ENCODE assay signal across 9 mouse cellular contexts in the genomic region with DNA sequence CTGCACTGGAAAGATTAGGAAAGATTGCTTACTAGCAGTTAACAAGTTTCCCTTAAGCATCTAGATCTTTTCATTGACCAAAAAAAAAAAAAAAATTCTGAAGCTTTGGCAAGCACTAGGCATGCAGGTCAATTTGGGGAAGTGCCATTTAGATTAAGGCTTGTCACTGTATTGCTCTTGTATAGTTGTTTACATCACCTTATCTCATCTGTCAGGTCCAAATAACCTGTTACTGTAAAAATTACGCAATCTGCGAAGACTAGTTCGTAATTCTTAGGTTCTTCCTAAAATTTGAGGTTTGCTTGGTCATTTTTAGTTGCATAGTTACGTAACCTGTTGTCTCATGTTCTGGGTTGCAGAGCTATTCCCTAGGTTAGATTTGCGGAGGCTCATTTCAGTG. TPM values are rescaled to one million over a fixed set of nuclear protein-coding genes. Genes with fewer than 3 reads are reported as not detected.
A peak's percentile ranks its signal among the peaks of the same experiment; 100 is the strongest.
DNase-seq lines count a peak whose midpoint lies in the region; ATAC-seq and TF ChIP-seq lines count a peak whose summit lies in the region.
"Had no signal": no experiment of that assay in that cellular context is flagged by ENCODE, and none has a peak within 500 bp of the region (broad histone marks: within the 10 kb centered on the region; RNA-seq: fewer than 3 reads in every experiment).

No protein-coding gene starts in this region.

- no peaks in the 10 kb centered on the region for H3K27me3 ChIP-seq in forebrain, embryonic 12.5 days
- H3K27me3 ChIP-seq in liver, embryonic 14.5 days (ENCODE audit: control insufficient read depth, insufficient read depth, low read length) = no peaks in the 10 kb centered on the region
- H3K27me3 ChIP-seq: embryonic facial prominence, embryonic 15.5 days had no signal

- peaks cover 22% of the 10 kb centered on the region for H3K4me1 ChIP-seq in forebrain, embryonic 12.5 days
- peaks cover 30 to 33% of the 10 kb centered on the region in 2 experiments for H3K4me1 ChIP-seq in liver, embryonic 14.5 days (replicated peaks; ENCODE audit: control insufficient read depth in 2 of 2, insufficient read depth in 2 of 2, low read length in 1 of 2)

- ATAC-seq in forebrain, embryonic 12.5 days (ENCODE audit: low FRiP score) = no peak
- ATAC-seq in liver, embryonic 14.5 days (ENCODE audit: insufficient read depth) = no peak
- ATAC-seq: intestine, embryonic 16.5 days had no signal

- H3K9me3 ChIP-seq in forebrain, embryonic 12.5 days = no peaks in the 10 kb centered on the region
- no peaks in the 10 kb centered on the region for H3K9me3 ChIP-seq in liver, embryonic 14.5 days (ENCODE audit: control insufficient read depth, low read length)
- H3K9me3 ChIP-seq: embryonic facial prominence, embryonic 15.5 days had no signal

- H3K9ac ChIP-seq in forebrain, embryonic 12.5 days = peak overlapping the region; percentile 44
- peak overlapping the region; percentile 97 for H3K9ac ChIP-seq in liver, embryonic 14.5 days (replicated peaks)
- H3K9ac ChIP-seq: embryonic facial prominence, embryonic 15.5 days had no signal

- peak; percentile 7 for DNase-seq in thymus, postnatal 0 days (ENCODE audit: low spot score)
- no peak for DNase-seq in thymus, postnatal 25 days
- peak in 2 of 3 experiments; percentile 27 to 46 for DNase-seq in liver, embryonic 14.5 days (ENCODE audit: low read depth in 3 of 3, low spot score in 3 of 3)
- DNase-seq in T-cell, adult 2 months (ENCODE audit: low spot score) = no peak
- DNase-seq in adrenal gland, postnatal 25 days = no peak
- no peak for DNase-seq in embryo, embryonic 11 days

- no peak overlapping the region for H3K27ac ChIP-seq in forebrain, embryonic 12.5 days
- H3K27ac ChIP-seq in liver, embryonic 14.5 days = peak overlapping the region; percentile 90
- H3K27ac ChIP-seq: embryonic facial prominence, embryonic 15.5 days had no signal

- WGBS in forebrain, embryonic 12.5 days = 97% methylated on average over 5 of the region's 5 CpGs
- WGBS in liver, embryonic 14.5 days (ENCODE audit: insufficient replicate concordance) = 45% methylated on average over 5 of the region's 5 CpGs

- no peak for TF ChIP-seq CTCF in liver, embryonic 14.5 days (IDR thresholded peaks at IDR 0.05; ENCODE audit: low read depth)

- H3K36me3 ChIP-seq in forebrain, embryonic 12.5 days (replicated peaks) = peaks cover 29% of the 10 kb centered on the region
- peaks cover 31% of the 10 kb centered on the region for H3K36me3 ChIP-seq in liver, embryonic 14.5 days (replicated peaks; ENCODE audit: control insufficient read depth, insufficient read depth, low read depth)

- no peak for TF ChIP-seq EP300 in liver, embryonic 14.5 days (IDR thresholded peaks at IDR 0.05; ENCODE audit: low read depth)

- peak overlapping the region; percentile 55 for H3K4me2 ChIP-seq in forebrain, embryonic 12.5 days
- H3K4me2 ChIP-seq in liver, embryonic 14.5 days (ENCODE audit: low read depth) = peak overlapping the region; percentile 91

- H3K4me3 ChIP-seq in forebrain, embryonic 12.5 days (replicated peaks) = peak overlapping the region; percentile 75
- H3K4me3 ChIP-seq in liver, embryonic 14.5 days (ENCODE audit: insufficient read depth in 1 of 2, low read depth in 2 of 2, low read length in 2 of 2) = peak overlapping the region; percentile 78 to 97

RNA-seq across cellular contexts. Expression of gene Dck, which starts 2.1 kb away (rescaled TPM):
- 279 and 282 TPM in 2 replicates for polyA plus RNA-seq in thymus, postnatal 0 days (2015; fragmentation: Nextera tagmentation; extraction: Ambion mirVana)
- 139 and 151 TPM in 2 replicates for polyA plus RNA-seq in forebrain, embryonic 12.5 days (2016; fragmentation: Nextera tagmentation; extraction: Ambion mirVana)
- polyA plus RNA-seq in liver, embryonic 14.5 days (2012; rRNA removed) = 29.9 and 38.0 TPM in 2 replicates
- polyA plus RNA-seq in liver, embryonic 14.5 days (2014; fragmentation: Nextera tagmentation; extraction: Ambion mirVana) = 99.8 and 113 TPM in 2 replicates
- 4.6 and 6.7 TPM in 2 replicates for total RNA-seq in adrenal gland, postnatal 25 days (2021)

RNA-seq across cellular contexts. Expression of gene Mob1b, which starts 46.2 kb away (rescaled TPM):
- 9.4 and 10.2 TPM in 2 replicates for polyA plus RNA-seq in thymus, postnatal 0 days (2015; fragmentation: Nextera tagmentation; extraction: Ambion mirVana)
- polyA plus RNA-seq in forebrain, embryonic 12.5 days (2016; fragmentation: Nextera tagmentation; extraction: Ambion mirVana) = 18.2 and 22.4 TPM in 2 replicates
- 4.6 and 6.6 TPM in 2 replicates for polyA plus RNA-seq in liver, embryonic 14.5 days (2012; rRNA removed)
- 9.4 and 9.6 TPM in 2 replicates for polyA plus RNA-seq in liver, embryonic 14.5 days (2014; fragmentation: Nextera tagmentation; extraction: Ambion mirVana)
- 39.0 and 43.1 TPM in 2 replicates for total RNA-seq in adrenal gland, postnatal 25 days (2021)

Comparison
In these comparisons a context has a peak if more than half of its experiments do, and no peak if none do; other contexts are left out.
1. DNase-seq: peak in thymus, postnatal 0 days (single experiment) and liver, embryonic 14.5 days (2 of 3); none in thymus, postnatal 25 days (single experiment), T-cell, adult 2 months (single experiment), adrenal gland, postnatal 25 days (single experiment) and embryo, embryonic 11 days (single experiment).